Mouse (Mus musculus): Measurements from ENCODE around the gene Arsk.

Arsk gene

DNA sequence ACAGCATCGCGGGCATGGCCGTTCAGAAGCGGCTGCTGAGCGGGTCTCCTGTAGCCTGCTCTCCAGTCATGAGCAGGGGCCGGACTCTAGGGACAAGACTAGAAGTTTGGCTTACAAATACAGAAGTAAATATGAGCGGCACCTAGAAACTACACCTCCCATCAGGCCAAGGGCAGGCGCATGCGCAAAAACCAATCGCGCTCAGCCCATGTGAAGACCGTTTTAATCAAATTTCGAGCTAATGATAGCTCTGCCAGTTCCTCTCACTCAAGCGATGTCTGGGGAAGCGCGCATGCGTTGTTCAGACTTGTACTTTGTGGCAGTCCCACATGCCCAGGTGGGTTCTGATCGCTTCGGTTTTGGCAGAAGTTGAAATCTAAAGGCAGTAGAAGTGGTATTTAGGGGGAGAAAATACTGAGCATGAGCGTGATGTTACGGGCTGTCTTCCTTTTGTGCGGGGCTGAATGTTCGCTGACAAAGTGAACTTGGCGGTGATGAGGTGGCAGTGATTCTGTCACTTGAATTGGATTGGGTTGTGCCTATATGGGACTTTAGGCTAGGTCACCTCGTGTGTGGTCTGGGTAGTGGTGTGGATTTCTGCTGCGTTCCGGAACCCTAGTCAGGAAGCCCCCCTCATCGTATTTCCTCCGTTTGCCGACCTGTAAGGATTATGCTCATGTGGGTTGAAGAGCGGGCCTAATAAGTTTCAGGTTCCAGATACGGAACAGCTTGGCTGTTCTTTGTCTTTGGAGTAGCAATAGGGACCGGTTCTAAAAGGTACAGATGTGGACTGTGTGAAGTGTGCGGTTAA, at the start of gene Arsk, which contains the start of gene Ttc37:
Gene Arsk (minus strand): TSS at position 168 of the 811 bp plus-strand sequence.
Gene Ttc37 (plus strand): TSS at position 242 of the 811 bp plus-strand sequence.
- DNase-seq (ENCODE audit: low spot score in 2 of 2), result peak; percentile 78 to 95

DNA sequence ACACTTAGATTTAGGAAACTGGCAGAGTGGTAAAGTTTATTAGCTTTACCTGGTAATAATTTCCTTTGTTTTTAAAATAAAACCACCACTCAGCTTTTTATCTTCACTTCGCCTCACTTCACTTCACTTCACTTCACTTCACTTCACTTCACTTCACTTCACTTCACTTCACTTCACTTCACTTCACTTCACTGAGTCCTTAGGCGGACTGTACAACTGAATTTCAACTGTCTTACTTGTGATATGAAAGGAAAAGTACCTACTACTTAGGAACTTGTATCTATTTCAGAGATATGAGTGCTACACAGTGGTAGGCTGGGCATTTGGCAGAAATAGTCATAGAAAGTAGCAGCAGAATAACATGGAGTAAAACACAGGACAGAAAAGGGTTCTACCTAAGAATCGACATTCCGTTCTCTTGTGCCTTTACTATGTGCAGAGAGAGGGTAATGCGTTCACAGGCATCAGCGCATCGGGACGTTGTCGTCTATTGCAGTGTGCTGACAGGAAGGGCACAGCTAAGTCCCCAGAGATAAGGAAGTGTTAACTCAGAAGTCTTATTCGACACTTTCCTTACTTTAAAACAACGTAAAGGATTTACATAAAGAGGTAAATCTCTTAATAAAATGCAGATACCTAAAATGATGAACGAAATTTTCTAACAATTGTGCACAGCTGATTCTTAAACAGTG, 42.8 kb upstream of the Arsk start:
- no peak for DNase-seq (ENCODE audit: low spot score in 2 of 2)

DNA sequence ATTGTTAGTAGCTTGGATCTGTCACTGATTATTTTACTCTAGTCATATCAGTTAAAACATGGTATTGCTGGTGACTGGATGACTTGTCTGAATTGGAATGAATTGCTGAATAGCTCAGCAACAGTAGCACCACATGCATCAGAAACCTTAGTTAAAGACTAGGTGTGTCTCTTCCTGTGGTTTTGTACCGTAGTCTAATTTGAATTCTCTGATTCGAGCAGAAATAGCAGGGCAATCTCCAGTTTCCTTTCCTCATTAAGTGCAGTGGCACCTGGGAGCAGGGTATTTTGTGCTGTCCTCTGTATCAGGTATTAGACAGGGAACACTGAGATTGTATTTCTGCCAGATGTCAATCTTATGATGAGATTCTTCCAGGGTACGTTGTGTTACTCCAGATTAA, 40.4 kb upstream of the Arsk start:
- no peak for DNase-seq (ENCODE audit: low spot score in 2 of 2)

DNA sequence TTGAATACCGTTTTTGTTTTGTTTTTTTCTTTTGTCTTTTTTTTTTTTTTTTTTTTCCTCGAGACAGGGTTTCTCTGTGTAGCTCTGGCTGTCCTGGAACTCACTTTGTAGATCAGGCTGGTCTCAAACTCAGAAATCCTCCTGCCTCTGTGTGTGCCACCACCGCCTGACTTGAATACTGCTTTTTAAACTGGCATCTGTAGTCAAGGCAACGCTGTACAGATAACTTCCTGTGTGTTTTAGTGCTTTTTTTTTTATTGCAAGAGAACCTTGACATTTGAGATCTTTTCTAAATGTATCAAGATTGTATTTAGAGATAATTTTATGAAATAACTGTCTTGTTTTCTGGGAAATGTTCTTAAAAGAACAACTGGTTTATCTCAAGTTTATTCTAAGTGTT, 34.0 kb upstream of the Arsk start:
- DNase-seq (ENCODE audit: low spot score in 2 of 2), result no peak

DNA sequence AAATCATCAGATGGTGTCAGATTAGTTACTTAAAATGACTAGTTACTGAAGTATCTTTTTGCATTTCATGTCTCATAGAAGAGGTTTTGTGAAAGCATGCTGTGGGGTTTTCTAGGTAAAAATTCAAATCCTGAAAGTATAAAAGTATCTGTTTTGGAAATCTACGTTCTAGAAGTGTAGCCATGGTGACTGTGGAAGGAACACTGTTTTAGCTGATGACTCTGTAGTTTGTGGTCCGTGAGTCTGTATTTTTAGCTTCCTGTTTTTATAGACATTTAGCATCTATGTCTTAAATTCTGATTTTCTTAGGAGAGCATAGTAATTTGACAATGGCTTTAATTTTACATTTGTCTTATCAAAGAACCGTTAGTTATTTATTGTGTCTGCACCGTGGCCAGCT, 30.3 kb upstream of the Arsk start:
- DNase-seq (ENCODE audit: low spot score in 2 of 2), result no peak

DNA sequence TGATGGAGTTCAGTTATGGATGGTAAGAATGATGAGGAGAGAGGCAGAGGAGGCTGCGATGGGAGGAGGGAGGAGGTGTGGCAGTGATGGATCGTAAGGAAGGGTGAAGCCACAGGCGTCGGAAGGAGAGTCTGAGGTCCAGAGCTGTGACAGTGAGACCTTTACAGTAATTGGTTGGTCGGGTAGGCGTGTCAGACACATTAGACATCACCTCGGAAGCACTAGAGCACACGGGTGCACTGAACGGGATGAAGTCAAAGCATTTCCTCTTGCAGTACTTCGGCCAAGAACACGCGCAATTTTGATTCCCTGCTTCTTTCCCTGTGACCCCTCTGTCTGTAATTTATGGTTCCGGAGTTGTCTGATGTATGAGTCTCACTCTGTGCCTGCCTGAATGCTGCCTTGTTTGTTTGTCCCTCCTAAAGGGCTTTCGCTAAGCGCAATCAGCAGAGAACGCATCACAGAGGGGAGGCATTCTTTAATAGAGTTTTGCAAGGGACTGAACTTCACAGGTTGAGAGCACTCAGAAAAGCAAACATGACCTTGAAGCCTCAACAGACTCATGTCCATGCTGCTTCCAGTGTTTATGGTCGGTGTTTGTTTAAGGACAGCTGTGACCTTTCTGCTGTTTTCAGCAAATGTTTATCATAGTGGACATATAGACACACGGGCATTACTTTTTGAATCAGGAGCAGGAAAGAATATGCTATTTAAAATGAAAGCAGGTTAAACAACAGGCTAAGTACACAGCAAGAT, 10.8 kb upstream of the Arsk start:
- DNase-seq (ENCODE audit: low spot score in 2 of 2), result no peak

DNA sequence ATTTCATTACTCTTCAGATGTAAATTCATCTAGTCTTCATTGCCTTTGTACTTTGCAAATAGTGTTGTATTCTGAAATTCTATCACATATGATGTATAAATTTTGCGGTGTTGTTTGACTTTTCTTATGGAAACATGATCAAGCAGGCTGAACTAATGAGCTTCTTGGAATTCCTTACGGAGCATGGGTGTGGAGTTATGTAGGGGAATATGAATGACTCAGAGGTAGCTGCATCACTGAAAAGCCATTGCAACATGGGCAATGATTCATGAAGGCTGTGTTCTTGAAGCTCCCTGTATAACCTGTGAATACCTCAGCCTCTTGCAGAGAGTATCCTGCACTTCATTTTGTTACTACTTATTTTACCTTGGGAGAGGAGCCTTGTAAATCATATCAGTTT, 3.5 kb upstream of the Arsk start:
- DNase-seq (ENCODE audit: low spot score in 2 of 2), result no peak

DNA sequence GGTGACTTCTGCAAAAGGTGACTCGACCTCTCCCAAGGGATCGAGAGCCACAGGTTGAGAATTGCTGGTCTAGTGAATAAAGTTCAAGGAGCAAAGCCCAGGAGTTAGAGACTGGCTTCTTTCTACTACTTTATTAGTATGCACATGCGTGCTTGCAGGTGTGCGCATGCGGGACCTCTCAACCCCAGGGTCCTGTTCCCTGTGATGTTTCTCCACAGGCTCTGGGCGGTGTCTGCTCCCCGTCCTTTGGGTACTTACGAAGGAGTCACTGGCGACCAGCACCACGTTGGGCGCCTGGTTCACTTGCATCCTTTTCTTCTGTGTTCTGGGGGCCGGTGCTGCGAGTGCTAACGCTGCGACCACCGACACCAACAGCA, 356 bp downstream of the Arsk start:
- DNase-seq (ENCODE audit: low spot score in 2 of 2), result no peak

DNA sequence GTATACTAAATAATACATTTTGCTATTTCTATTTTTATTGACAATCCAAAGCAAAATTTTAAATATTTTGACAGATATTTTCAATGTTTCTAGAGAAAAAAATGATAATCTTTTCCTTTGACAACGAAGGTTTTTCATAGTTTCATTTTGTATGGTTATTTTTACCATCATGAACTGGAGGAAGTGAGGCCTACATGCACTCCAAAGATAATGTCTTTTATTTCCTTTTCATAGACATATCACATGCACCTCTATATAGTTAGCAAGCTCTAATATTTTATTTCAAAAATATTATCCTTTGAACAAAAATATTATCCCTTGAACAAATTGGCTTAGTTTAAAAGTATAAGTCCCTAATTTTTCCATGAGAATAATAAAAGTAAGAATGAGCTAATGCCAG, 24.1 kb downstream of the Arsk start:
- no peak for DNase-seq (ENCODE audit: low spot score in 2 of 2)

DNA sequence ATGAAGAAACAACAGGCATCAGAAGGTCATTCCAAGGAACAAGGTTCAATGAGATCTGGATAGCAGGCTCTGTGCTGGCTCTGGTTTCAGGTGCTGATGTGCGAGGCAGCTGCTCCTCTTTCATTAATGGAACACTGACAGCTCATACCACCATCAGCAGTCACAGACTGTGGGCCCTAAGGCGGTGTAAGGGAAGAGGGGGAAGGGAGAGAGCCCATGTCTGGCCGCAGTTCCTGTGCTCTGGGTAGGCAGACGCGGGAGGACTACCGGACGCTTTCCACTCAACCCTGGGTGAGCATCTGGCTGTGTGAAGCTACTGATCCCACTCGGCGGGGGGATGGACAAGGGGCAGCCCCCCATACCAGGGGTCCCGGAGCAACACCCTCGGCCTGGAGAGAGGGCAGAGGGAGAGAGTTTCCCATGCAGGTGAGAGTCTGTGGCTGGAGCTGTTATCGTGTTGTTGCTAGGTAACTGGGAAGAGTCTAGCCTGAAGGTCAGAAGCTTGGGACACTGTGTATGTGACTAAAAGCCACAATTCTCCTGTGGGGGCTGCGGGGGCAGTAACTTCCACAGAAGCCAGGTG, 34.0 kb downstream of the Arsk start:
- no peak for DNase-seq (ENCODE audit: low spot score in 2 of 2)

DNA sequence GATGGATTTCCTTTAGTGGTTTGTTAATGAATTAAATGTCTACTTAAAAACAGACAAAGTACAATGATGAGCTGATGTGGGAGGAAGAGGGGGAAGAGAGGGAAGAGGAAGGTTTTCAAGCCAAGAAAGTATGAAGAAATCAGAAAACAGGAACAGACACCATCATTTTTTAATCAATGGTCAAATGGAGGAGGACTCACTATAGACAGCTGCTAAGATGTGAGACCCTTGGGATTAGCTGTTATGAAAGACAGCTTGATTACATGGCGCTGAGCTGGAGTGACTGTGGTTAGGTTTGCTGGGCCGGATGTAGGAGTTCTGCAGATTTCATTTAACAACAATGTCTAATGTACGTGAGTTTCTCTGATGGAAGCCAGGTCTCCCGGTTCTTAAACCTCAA, 34.9 kb downstream of the Arsk start:
- no peak for DNase-seq (ENCODE audit: low spot score in 2 of 2)

DNA sequence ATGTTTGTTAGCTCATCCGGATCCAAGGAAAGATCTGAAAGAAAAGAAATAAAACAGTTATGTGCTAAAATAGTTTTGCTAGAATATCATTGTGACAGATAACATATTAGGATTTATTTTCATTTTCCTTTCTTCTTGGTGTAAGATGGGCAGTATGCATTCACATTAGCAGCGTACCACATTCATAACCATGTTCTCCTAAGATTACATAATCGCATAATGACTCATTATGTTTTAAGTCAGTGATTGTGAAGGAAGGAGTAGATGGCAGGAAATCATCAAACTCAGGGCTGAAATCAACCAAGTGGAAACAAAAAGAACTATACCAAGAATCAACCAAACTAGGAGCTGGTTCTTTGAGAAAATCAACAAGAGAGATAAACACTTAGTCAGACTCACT, 35.9 kb downstream of the Arsk start:
- no peak for DNase-seq (ENCODE audit: low spot score in 2 of 2)

DNA sequence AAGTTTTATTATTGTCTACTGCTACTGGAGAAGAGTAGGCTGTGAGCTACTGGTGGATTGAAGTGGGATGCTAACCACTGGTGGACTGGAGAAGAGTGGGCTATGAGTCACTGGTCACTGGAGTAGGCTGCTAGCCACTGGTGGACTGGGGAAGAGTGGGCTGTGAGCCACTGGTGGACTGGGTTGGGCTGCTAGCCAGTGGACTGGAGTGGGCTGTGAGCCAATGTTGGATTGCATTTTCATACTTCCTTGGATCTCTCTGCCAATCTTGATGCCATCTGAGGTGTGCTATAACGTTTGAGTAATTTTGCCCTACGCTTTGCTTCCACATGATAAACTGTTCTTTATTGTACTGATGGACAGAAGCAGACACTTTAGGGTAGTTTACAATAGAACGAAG, 36.3 kb downstream of the Arsk start:
- no peak for DNase-seq (ENCODE audit: low spot score in 2 of 2)

DNA sequence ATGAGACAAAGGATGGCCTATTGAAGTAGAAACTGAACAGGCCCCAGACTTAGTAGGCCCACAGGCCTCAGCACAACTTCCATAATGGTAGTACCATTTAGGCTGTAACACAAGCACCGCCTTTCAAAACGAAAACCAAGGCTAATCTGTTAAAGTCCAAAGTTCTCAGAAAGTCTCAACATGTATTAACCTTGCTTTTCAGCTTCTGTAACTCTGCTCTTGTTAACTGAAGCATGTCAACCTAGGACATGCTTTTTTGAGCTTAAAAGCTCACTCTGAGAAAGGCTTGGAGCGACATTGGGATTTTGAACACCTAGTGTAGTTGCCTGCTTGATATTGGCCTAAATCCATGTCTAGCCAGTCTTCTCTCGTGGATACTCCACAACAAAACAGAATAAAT, 38.9 kb downstream of the Arsk start:
- no peak for DNase-seq (ENCODE audit: low spot score in 2 of 2)

DNA sequence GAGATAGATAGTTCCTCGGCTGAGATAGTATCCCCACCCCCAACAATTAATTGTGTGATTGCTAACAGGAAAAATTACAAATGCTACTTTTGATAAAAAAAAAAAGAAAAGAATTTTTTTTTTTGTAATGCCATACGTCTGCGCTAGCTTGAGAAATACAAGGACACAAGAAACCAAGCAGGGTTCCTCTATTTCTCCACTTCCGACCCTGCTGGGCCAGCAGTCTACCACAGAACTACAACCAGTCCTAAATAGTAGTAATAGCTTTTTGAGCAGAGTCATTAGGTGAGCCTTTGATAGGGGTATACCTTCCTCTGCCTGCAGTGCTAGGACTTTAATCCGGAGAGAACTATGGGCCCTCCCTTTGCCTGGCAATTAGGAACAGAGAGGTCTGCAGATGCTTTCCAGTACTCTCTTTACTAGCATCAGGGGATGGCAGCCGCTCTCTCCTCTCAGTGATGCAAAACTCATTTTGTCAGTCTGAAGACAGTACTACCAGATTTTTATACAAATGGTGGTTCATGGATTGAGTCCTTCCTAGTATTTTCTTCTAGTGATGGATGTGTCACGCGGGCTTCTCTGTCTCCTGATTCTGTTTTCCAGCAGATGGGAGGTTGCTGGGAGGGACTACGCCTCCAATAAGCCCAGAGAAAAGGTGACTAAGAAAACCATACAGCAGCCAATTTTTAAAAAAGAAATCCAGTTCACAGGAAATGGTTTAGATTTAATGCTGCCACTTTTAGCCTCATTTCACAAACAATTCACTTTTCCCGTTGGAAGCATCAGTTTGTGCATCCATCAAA, 41.0 kb downstream of the Arsk start:
- no peak for DNase-seq (ENCODE audit: low spot score in 2 of 2)

DNA sequence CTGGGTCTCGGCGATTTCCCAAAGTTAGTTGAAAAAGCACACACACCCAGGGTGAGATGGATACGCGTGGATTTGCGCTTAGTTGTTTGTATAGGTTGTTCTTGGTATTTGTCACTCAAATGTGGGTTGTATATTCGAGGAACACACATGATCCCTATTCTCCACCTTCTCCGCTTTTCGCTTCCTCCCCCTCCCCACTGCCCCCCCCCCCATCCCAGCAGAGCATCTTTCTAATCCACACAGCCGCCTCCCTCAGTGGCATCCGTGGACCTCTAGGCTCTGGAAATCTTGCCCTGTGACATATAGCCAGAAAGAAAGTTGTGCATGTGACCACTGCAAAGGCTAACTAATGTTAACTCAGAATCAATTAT, 41.6 kb downstream of the Arsk start, which contains the start of gene Gpr150:
Gene Gpr150 (minus strand): TSS at position 101 of the 371 bp plus-strand sequence.
- no peak for DNase-seq (ENCODE audit: low spot score in 2 of 2)

DNA sequence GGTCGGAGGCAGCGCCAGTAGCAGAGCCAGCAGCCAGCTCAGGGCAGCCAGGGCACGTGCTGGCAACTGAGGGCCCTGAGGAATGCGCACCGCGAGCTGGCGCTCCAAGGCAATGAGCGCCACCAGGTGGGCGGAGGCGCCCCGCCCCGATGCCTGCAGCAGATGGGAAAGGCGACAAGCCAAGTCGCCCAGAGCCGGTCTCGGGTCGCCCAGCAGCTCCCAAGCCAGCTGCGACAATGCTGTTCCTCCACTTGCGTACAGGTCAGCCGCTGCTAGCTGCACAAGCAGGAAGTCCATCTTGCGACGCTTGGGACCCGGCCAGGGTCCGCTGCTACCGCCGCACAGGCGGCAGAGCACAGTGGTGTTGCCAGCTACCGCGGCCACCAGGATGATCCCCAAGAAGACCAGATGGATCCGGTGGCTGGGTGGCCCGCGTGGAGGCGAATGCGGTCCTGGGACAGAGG, 42.2 kb downstream of the Arsk start:
- peak; percentile 60 to 76 for DNase-seq (ENCODE audit: low spot score in 2 of 2)

DNA sequence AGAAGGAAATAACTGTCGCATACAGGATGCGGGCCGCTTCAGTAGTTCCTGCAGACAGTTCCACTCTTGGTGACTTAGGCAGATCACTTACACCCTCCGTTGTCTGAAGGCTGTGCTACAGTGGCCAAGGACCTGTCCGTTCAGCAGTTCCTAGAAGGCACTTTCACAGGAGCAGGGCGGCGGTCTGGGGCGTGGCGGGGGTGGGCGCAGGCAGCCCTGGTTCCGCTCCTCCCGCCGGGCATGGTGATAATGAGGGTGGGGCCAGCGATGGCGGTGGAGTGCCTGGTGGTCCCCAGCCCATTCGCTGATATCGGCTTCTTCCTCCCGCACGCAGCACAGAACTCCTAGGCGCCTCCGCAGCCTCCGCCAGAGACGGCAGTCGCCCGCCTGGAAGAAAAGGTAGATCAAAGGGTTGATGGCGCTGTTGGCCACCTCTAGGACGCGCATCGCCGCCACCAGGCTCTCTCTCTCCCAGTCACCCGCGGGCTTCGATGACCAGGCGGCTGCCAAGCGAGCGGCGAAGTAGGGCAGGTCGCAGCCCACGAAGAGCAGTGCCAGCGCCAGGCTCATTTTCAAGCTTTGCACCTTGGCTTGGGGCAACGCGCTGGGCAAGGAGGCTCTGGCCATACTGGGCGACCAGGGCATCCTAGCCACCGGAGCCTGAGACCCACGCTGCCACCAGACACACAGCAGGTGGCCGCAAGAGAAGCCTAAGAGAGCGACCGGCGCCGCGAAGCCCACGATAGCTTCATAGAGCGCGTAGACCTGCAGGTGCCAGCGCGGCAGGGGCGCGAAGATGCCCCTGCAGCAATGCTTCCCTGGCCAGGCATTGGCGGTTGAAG, 42.8 kb downstream of the Arsk start:
- DNase-seq (ENCODE audit: low spot score in 2 of 2), result peak; percentile 47 to 54

DNA sequence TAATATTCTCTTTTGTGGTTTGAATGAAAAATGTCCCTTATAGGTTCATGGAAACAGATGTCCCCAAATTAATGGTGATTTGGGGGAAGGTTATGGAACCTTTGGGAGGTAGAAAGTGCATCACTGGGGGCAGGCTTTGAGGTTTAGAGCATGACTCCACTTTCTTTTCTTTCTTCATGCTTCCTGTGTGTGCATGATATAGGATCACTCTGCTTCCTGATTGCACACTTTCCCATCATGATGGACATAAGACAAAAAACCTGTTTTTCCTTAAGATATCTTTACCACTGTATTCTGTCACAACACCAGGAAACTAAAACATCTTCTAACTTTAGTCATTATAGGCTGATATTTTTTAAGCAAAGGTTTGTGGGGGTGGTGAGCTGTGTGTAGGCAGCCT, 53.5 kb downstream of the Arsk start:
- no peak for DNase-seq (ENCODE audit: low spot score in 2 of 2)

DNA sequence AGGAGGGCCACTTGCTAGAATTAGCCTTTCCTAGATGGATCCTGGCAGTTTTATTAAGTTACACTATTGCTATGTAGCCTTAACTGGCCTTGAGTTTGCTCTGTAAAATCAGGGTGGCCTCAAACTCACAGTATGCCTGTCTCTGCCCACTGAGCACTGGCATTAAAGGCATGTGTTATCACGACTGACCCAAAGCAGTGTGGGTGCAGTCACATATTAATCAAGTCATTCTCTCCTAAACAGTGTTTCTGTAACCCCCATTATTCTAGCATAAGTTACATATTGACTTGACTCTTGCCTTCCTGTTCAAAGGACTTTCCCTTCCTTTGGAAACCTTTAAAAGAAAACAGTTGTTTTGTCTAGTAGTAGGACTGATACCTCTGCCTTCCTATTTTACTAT, 56.0 kb downstream of the Arsk start:
- DNase-seq (ENCODE audit: low spot score in 2 of 2), result no peak
